Mouse (Mus musculus) liver, adult 2 months (tissue): ENCODE data around the gene Zfp146.

ENCODE experiments used
- CTCF ChIP-seq: fragments of 200-500 bp; IDR thresholded peaks from 2 replicates; pipeline ENCODE4 v1.5.1; 2011; ENCODE audit warnings: low read depth, low read length, control low read depth
- POLR2A ChIP-seq: fragments of 200-500 bp; IDR thresholded peaks from 2 replicates; pipeline ENCODE4 v1.6.1; 2011; ENCODE audit warnings: low read length, control low read depth; ENCODE audit not compliant: insufficient read depth; ENCODE audit errors: extremely low read depth

- TF ChIP-seq POLR2A (no peak), CTCF (no peak)
These were observed 14.0 kb downstream of the Zfp146 start for GRCm38 (mm10) chr7:30155507-30155906.
